Mouse (Mus musculus): ENCODE results near the gene Rnf43.

Gene Rnf43

GRCm38 (mm10) chr11:87677756-87678155 lies 15.2 kb downstream of the Rnf43 start:
- no peak for DNase-seq (ENCODE audit: low spot score)

DNA sequence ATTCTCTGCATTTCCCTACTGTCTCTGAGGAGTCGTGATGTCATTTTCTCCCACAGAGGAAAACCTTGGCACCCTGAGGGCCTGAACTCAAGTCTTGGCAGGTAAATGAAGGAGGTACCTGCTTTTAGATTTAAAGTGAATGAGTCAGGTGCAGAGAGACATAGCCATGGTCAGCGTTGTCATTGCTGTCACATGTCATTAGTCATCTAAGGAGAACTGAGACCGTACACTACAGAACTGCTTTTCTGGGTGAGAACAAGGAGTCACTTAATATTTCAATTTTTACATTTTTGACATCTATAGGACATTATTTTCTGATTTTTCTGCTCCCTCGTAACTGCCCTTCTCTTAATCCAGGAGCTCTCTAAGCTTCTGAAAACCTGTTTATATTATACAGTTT lies 16.0 kb downstream of the Rnf43 start:
- no peak for DNase-seq (ENCODE audit: low spot score)

GRCm38 (mm10) chr11:87678976-87679375 lies 16.5 kb downstream of the Rnf43 start:
- no peak for DNase-seq (ENCODE audit: low spot score)

DNA sequence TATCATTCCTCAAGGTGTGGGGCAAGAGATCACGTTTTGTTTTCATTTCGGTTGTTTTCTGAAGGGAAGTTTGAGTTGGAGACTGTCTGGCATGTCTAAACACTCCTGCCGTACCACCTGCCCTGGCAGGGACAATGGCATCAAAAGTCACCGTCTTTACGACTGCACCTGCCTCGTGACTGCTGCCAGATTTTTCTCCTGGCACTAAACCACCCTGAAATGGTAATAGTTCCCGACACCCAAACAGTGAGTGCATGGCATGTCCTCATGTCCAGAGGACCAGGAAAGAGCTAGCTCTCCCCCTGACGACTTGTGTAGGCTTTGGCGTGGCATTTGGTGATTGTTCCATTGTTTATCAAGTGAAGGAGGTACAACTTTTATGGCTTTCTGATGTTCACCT lies 18.3 kb downstream of the Rnf43 start:
- no peak for DNase-seq (ENCODE audit: low spot score)

DNA sequence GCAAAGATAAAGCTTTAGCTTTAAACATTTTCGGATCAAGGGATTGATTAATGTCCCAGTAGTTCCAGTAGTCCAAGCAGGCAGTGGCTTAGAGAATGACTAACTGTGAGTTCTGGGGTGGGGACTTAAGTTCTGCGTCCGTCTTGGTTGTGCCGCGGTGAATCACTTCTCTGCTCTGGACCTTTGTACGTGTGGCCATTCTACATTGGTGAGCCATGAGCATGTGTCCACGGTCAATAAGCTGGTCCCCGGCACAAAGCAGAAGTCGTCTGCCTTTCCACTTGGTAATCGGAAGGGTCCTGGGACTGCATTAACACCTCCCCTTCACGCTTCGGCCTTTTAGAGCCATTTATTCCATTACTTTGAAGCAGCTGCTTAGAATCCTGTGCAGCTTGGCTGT lies 19.6 kb downstream of the Rnf43 start:
- DNase-seq (ENCODE audit: low spot score): no peak

DNA sequence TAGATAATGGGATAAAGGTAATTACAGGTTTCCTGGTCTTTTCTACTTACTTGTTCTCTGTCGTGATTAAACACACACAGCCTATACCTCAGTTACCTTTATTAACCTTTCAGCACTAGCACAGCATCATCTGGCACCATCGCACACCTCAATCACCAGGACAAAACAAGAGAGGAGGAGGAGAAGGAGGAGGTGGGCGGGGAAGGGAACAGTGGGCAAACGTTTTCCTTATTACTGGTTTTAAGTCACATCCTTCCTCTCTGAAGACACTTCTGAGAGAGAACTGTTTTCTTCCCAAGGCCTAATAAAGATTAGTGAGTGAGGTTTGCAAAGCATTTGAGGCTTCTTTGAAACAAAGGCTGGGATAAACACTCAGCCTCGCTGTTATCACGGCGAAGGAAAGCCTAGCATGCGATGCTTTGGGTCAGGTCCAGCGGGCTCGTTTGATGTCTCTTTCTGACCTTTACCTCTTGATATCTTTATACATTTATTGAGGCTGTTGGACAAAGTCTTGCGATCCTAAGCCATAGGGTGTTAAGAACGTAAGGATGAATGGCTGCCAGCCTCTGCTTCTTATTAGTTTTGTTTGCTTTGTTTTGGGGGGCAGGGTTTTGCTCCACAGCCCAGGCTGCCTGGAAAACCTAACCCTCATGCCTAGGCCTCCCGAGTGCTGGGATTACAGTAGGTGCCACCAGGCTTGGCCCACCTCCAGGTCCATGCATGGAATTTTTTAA lies 20.5 kb downstream of the Rnf43 start:
- DNase-seq (ENCODE audit: low spot score): no peak

DNA sequence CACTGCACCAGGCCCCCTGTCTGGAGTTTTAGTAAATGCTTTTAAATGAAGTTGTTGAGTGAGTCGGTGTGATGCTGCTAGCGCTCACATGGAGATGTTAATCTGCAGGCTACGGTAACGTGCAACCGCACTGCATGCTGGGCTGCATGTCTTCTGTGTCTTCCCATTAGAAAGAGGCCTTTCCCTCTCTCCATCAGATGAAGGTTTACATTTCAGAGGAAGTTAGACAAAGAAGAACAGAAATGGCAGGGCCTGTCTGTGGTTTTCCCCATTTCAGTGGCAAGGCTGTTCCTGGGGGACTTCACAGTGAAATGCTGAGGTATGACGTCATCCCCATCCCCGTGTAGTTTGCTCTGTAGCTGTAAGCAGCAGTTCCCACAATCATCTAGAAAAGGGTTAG lies 23.9 kb downstream of the Rnf43 start:
- no peak for DNase-seq (ENCODE audit: low spot score)

GRCm38 (mm10) chr11:87687246-87688225 lies 25.0 kb downstream of the Rnf43 start:
- DNase-seq (ENCODE audit: low spot score): no peak

- no peak for DNase-seq (ENCODE audit: low spot score)
Observed at GRCm38 (mm10) chr11:87688478-87689203, 26.1 kb downstream of the Rnf43 start.

GRCm38 (mm10) chr11:87689402-87689808 lies 26.9 kb downstream of the Rnf43 start:
- DNase-seq (ENCODE audit: low spot score): peak; percentile 54

DNA sequence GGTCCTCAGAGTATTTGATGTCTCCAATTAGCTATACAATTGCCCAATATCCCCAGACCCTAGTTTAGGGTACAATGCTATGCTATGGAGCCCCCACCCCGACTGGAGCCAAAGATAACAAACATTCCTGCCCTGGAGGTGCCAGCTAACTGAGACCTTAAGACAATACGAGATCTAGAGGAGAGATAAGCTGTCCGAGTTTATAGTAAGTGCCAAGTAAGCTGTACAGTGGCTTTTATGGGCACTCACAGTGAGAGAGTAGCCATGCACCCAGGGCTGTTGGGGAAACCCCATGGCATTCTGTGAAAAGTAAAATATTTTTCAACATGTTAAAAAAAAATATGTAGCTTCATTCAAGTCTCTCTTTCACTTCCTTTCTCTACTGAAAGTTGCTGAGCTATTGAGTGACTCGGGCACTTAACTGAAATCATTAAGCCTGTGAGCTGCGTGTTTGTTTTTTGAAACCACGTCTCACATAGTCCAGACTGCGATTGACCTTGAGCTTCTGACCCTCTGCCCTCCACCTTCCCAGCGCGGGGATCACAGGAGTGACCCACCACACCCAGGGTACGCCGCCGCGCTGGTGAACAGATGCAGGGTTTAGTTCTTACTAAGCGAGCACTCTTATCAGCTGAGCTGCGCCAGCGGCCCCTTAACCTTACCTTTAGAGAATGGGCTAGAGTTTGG lies 27.7 kb downstream of the Rnf43 start:
- no peak for DNase-seq (ENCODE audit: low spot score)

- no peak for DNase-seq (ENCODE audit: low spot score)
Observed at GRCm38 (mm10) chr11:87697131-87697682, 34.7 kb downstream of the Rnf43 start.

GRCm38 (mm10) chr11:87698126-87698525 lies 35.6 kb downstream of the Rnf43 start:
- DNase-seq (ENCODE audit: low spot score): no peak

- no peak for DNase-seq (ENCODE audit: low spot score)
Observed at GRCm38 (mm10) chr11:87701108-87701507, 38.6 kb downstream of the Rnf43 start.

DNA sequence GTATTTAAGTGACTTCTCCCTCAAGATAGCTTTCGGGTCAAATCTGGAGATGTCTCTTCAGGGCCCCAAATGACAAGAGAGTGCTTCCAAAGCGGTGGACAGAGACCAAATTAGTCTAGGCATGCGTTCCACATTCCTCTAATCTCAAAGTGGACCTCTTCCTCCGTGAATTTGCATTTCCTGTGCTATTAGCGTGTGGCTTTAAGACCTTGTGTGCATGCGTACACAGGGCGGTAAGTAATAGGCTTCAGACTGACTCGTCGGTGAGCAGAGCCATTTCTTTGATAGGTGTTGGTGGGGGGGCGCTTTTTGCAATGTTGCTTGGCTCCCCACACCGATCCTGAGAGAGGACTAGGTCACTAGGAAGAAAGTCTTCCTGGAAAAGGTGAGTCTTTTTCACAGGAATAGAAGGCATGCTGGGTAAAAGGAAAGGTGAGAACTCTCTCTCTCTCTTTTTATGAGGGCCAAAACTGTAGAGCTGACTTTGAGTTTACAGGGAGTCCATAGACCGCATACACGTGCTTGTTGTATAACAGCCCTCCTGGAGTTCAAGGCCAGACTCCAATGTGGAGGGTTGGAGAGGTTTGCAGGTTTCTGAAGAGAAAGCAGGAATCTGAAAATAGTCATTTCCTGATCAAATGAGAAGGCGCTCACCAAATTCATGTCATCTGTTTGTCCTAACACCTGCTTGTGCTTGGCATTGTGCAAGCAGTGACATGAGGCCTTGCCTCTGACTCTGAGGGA lies 39.5 kb downstream of the Rnf43 start:
- no peak for DNase-seq (ENCODE audit: low spot score)

DNA sequence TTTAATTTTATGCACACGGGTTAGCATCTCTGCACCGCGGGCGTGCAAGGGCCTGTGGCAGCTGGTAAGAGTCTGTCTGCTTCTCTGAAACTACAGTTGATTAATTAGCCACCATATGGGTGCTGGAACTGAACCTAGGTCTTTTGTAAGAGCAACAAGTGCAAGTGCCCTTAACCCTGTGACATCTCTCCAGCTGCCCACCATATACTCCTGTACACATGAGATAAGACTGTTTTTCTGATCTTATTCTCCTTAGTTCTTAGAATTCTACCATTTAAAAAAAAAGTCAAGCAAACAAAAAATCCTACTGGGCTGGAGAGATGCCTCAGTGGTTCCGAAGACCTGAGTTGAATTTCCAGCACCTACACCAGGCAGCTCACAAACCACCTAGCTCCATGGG lies 41.1 kb downstream of the Rnf43 start:
- no peak for DNase-seq (ENCODE audit: low spot score)

- no peak for DNase-seq (ENCODE audit: low spot score)
Observed at GRCm38 (mm10) chr11:87704289-87704688, 41.8 kb downstream of the Rnf43 start.

- no peak for DNase-seq (ENCODE audit: low spot score)
Observed at GRCm38 (mm10) chr11:87707570-87707969, 45.0 kb downstream of the Rnf43 start.

- no peak for DNase-seq (ENCODE audit: low spot score)
Observed at GRCm38 (mm10) chr11:87708979-87709378, 46.5 kb downstream of the Rnf43 start.

DNA sequence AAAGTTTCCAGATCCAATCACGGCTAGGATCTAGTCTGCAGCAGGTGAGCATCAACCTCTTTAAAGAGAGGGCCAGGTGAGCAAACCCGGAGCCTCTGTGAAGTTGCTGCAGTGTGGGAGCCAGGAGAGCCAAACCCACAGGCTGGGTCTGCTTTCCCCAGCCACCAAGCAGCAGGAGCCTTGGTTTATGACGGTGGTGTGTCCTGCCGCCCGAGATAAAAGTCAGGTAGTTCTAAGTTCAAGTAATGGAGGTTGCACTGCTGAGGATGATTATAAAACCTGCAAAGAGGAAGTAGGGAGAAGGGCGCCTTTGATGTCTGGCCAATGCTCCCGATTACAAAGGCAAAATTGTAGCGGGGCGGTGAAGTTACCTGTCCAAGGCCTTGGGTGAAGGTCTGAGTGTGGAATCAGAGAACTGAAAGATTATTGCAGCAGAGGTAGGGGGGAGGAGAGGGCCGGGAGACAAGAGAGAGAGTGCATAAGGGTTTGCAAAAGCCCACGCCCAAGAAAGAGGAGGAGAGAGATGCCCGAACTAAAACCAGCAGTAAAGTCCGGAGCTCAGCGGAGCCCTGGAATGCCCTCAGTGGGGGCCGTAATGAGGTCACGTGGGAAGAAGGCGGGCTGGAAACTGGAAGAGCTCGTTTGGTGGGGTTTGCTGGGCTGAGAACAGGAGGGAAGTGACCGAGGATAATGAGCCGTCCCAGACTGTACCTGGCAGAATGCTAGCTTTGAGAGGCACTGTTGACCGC lies 47.2 kb downstream of the Rnf43 start:
- peak; percentile 63 for DNase-seq (ENCODE audit: low spot score)
